Mouse (Mus musculus) adrenal gland, adult 18-20 months (tissue): ENCODE measurements around the gene Otud7b. TPM values are rescaled to one million over a fixed set of nuclear protein-coding genes. Genes with fewer than 3 reads are reported as not detected.
A peak's percentile ranks its signal among the peaks of the same experiment; 100 is the strongest.

ENCODE experiments used
- DNase-seq, 2 experiments: peaks; one replicate each; pipeline ENCODE4 v3.0.0; 2021 to 2022; ENCODE audit warnings: low spot score in 2 of 2
- total RNA-seq, 2 experiments: library from RNA; stranded (reverse); gene quantifications; 1 replicate in 1 of 2; 2 replicates in 1 of 2; pipeline ENCODE4 v1.2.3; 2021

Gene Otud7b
- total RNA-seq, 2 experiments from 2014 or later = 32.1 to 35.0 TPM

GRCm38 (mm10) chr3:96132478-96132877, 28.2 kb downstream of the Otud7b start:
- no peak for DNase-seq

- no peak for DNase-seq
Observed at GRCm38 (mm10) chr3:96133327-96133905, 29.1 kb downstream of the Otud7b start.

DNA sequence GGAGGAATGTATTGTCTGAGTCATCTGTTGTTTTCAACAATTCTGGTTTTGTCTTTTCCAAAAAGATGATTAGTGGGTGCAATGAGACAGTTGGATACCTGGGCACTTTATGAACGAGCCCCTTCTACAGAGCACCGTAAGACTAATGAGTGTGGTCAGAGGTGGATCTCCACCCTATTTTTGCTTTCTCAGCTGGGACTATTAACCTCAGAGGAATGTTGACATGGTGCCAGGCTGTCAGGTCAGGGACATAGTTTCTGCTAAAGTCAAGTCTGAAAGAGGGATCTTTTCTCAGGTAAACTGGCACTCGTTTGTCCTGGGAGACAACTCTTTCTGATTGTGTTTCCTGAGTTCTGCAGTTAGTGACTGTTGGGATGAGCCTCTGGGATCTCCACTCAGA, 30.7 kb downstream of the Otud7b start:
- DNase-seq = peak in 1 of 2 experiments; percentile 59

DNA sequence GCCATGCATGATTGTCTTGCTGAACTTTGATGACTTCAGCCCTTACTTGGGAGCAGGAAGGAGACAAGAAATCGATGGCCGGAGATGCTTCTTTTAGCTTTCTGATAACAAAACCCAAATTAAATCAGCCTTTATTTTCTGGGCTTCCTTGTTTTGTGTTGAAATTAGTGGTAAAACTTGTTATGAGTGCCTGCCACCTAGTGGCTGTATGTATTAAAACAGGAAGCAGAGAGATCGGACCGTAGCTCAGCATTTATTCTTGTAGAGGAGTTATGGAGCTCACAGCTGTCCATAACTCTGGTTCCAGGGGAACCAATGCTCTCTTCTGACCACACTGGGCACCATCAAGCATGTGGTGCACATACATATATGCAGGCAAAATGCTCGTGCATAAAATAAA, 43.6 kb downstream of the Otud7b start:
- peak in 1 of 2 experiments; percentile 34 for DNase-seq

DNA sequence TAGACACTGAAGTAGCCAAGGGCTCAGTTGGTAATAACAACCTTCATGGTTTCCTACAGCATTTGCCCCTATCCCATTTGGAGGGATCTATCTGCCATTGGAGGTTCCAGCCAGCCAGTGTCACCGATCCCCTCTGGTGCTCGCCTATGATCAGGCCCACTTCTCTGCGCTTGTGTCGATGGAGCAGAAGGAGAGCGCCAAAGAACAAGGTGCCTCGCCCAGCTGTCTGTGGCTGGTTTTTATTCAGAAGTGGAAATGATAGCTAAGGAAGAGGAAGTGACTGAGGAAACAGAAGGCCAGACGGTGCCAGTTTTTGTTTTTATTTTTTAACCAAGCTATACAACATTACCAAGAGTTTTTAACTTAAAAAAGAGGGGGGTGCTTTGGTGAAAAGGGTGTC, 47.5 kb downstream of the Otud7b start:
- DNase-seq = no peak

DNA sequence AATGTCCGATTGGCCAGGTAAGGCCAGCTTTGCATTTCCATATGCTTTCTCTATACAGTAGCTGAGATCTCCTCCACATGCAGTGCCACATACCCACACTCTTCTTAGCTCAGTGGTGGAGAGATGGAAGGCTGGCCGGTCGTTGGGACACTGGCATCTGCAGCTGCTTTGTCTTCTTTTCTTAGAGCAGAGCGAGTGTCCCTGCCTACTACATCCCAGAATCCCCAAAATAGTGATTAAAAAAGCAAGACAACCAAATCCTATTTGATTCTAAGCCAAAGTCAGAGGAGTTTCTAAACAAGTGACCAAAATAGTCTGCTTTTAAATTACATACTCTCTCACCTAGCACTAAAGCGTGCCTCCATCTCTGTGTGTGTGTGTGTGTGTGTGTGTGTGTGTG, 48.3 kb downstream of the Otud7b start:
- DNase-seq = no peak

GRCm38 (mm10) chr3:96155501-96155900, 51.2 kb downstream of the Otud7b start:
- no peak for DNase-seq

GRCm38 (mm10) chr3:96159820-96160219, 55.5 kb downstream of the Otud7b start:
- DNase-seq = no peak

DNA sequence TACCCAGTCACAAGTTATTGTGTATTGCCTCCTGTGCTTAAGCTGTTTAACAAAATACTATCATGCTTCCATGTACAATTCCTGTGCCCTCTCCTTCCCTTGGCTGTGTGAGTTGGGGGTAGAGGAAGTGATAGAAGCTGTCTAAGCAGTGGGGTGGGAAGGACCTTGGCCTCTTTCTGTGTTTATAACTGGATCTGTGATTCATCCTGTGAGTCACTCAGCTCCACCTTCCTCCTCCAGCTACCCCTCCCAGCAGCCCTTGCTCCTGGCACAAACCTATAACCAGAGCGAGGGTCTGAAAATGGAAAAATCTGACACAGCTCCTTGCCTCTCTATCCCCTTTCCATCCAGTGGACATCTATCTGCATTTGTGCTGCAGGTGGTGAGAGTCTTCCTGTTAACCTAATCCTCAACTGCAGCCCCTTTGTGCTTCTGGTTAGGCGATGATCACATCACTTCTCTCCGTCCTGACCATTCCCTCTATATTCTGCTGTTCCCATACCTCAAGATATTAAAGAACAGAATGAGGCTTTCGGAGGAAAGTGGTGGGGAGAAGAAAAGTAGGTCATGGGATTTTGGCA, 56.0 kb downstream of the Otud7b start:
- peak in 1 of 2 experiments; percentile 65 for DNase-seq

GRCm38 (mm10) chr3:96160803-96161516, 56.6 kb downstream of the Otud7b start:
- DNase-seq = peak; percentile 69 to 79

GRCm38 (mm10) chr3:96161869-96162840, 57.8 kb downstream of the Otud7b start, which contains the start of gene Mtmr11:
TSS of gene Mtmr11 (plus strand) at chr3:96162004.
- peak in 1 of 2 experiments; percentile 46 for DNase-seq

DNA sequence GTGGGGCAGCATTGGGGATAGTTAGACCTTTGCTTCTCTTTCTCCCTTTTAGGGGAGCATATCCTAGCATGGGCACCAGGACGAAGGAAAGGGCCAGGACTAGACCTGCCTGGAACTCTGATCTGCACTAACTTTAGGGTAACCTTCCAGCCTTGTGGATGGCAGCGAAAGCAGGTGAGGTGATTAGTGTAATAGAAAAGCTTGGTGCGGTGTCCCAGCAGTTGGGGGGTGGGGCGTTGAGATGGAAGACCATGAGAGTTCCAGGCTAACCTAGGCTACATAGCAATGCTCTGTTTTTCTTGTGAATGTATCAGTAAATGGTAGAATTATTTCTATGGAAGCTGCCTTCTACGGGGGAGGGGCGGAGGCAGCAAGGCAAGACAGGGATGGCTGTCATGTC, 58.7 kb downstream of the Otud7b start:
- no peak for DNase-seq

- DNase-seq = no peak
Observed at GRCm38 (mm10) chr3:96168466-96169158, 64.3 kb downstream of the Otud7b start.

DNA sequence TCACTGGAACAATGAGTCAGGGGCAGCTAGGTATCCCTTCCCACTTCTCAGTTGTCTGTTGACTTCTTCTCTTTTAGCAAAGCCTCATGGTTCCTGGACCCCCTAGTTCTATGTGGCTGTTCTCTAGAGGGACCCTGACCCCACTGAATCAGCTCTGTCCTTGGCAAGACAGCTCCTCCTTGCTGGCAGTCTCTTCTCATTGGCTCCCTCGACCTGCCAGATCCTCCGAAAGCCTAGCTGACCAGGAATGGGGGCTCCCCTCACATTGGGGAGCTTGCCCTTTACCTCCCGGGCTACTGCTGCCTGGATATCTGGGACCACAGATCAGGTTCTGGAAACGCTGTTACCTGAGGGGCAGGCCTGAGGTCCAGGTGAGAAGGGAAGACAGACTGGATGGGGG, 65.9 kb downstream of the Otud7b start:
- DNase-seq = peak in 1 of 2 experiments; percentile 39

- DNase-seq = no peak
Observed at GRCm38 (mm10) chr3:96170976-96171545, 66.7 kb downstream of the Otud7b start.

- DNase-seq = no peak
Observed at GRCm38 (mm10) chr3:96171583-96172196, 67.4 kb downstream of the Otud7b start.

- DNase-seq = peak; percentile 79 to 81
Observed at GRCm38 (mm10) chr3:96172197-96173178, 68.2 kb downstream of the Otud7b start, which contains the start of gene Sf3b4. TSS of gene Sf3b4 (plus strand) at chr3:96172332.

GRCm38 (mm10) chr3:96173185-96173584, 68.9 kb downstream of the Otud7b start:
- no peak for DNase-seq
